Mouse (Mus musculus): ENCODE data around the gene Rgs14. TPM values are rescaled to one million over a fixed set of nuclear protein-coding genes. Genes with fewer than 3 reads are reported as not detected.

Rgs14 gene
- polyA plus RNA-seq, 1 experiment from 2014 or later, result 1.3 TPM

- H3K9me3 ChIP-seq, result no peaks in the 10 kb centered on the region
- peak within 1 kb of the TSS; percentile 79 for H3K9ac ChIP-seq
- peak within 1 kb of the TSS; percentile 92 for H3K27ac ChIP-seq
- peak; percentile 89 for ATAC-seq (ENCODE audit: low FRiP score, low read depth)
- under 1% methylated on average over 82 of the region's 82 CpGs for WGBS
- H3K4me1 ChIP-seq, result peaks cover 36% of the 10 kb centered on the region
- H3K4me2 ChIP-seq (replicated peaks), result peak within 1 kb of the TSS; percentile 88
- H3K4me3 ChIP-seq, result peak within 1 kb of the TSS; percentile 74
- no peaks in the 10 kb centered on the region for H3K27me3 ChIP-seq
- H3K36me3 ChIP-seq, result peaks cover 22% of the 10 kb centered on the region
These were observed 39.6 kb upstream of the Rgs14 start, which contains the start of gene Mxd3 for GRCm38 (mm10) chr13:55329683-55330566. Gene Mxd3, minus strand, starts transcription at chr13:55329823.

GRCm38 (mm10) chr13:55330567-55331400, 38.7 kb upstream of the Rgs14 start:
- H3K27me3 ChIP-seq, result no peaks in the 10 kb centered on the region
- peak overlapping the region; percentile 74 for H3K9ac ChIP-seq
- H3K4me3 ChIP-seq, result peak overlapping the region; percentile 74
- H3K9me3 ChIP-seq, result no peaks in the 10 kb centered on the region
- peak overlapping the region; percentile 88 for H3K4me2 ChIP-seq (replicated peaks)
- WGBS, result 42% methylated on average over 14 of the region's 14 CpGs
- H3K27ac ChIP-seq, result peak overlapping the region; percentile 92
- H3K4me1 ChIP-seq, result peaks cover 36% of the 10 kb centered on the region
- H3K36me3 ChIP-seq, result peaks cover 13% of the 10 kb centered on the region
- ATAC-seq (ENCODE audit: low FRiP score, low read depth), result no peak

GRCm38 (mm10) chr13:55332331-55332730, 37.2 kb upstream of the Rgs14 start:
- no peak overlapping the region for H3K9ac ChIP-seq
- no peak for ATAC-seq (ENCODE audit: low FRiP score, low read depth)
- H3K9me3 ChIP-seq, result no peaks in the 10 kb centered on the region
- 85% methylated on average over 3 of the region's 3 CpGs for WGBS
- H3K4me1 ChIP-seq, result peaks cover 32% of the 10 kb centered on the region
- H3K4me2 ChIP-seq (replicated peaks), result no peak overlapping the region
- no peaks in the 10 kb centered on the region for H3K27me3 ChIP-seq
- no peak overlapping the region for H3K27ac ChIP-seq
- H3K36me3 ChIP-seq, result 0 out of 2 replicates have a peak, but pooled peaks cover under 1% of the 10 kb centered on the region
- H3K4me3 ChIP-seq, result no peak overlapping the region

GRCm38 (mm10) chr13:55335701-55336100, 33.8 kb upstream of the Rgs14 start:
- 81% methylated on average over 4 of the region's 4 CpGs for WGBS
- H3K4me2 ChIP-seq (replicated peaks), result no peak overlapping the region
- H3K36me3 ChIP-seq, result no peaks in the 10 kb centered on the region
- H3K27me3 ChIP-seq, result no peaks in the 10 kb centered on the region
- peaks cover 5% of the 10 kb centered on the region for H3K4me1 ChIP-seq
- no peak for ATAC-seq (ENCODE audit: low FRiP score, low read depth)
- H3K9ac ChIP-seq, result no peak overlapping the region
- H3K27ac ChIP-seq, result no peak overlapping the region
- H3K4me3 ChIP-seq, result no peak overlapping the region
- H3K9me3 ChIP-seq, result no peaks in the 10 kb centered on the region

- no peak overlapping the region for H3K27ac ChIP-seq
- WGBS, result 61% methylated on average over 10 of the region's 10 CpGs
- H3K4me1 ChIP-seq, result no peaks in the 10 kb centered on the region
- H3K4me2 ChIP-seq (replicated peaks), result no peak overlapping the region
- no peak overlapping the region for H3K9ac ChIP-seq
- H3K27me3 ChIP-seq, result no peaks in the 10 kb centered on the region
- no peaks in the 10 kb centered on the region for H3K36me3 ChIP-seq
- no peaks in the 10 kb centered on the region for H3K9me3 ChIP-seq
- no peak for ATAC-seq (ENCODE audit: low FRiP score, low read depth)
- no peak overlapping the region for H3K4me3 ChIP-seq
These were observed 32.1 kb upstream of the Rgs14 start for GRCm38 (mm10) chr13:55337341-55337975.

GRCm38 (mm10) chr13:55338131-55339054, 31.1 kb upstream of the Rgs14 start:
- Histone ChIP-seq H3K27ac (no peak overlapping the region), H3K27me3 (no peaks in the 10 kb centered on the region), H3K36me3 (no peaks in the 10 kb centered on the region), H3K4me1 (no peaks in the 10 kb centered on the region), H3K9ac (no peak overlapping the region), H3K9me3 (no peaks in the 10 kb centered on the region), H3K4me2 (replicated peaks) (no peak overlapping the region), H3K4me3 (no peak overlapping the region)
- no peak for ATAC-seq (ENCODE audit: low FRiP score, low read depth)
- WGBS, result 68% methylated on average over 12 of the region's 12 CpGs

- H3K4me2 ChIP-seq (replicated peaks), result no peak overlapping the region
- peaks cover 8% of the 10 kb centered on the region for H3K36me3 ChIP-seq
- no peaks in the 10 kb centered on the region for H3K27me3 ChIP-seq
- no peak overlapping the region for H3K27ac ChIP-seq
- H3K4me1 ChIP-seq, result no peaks in the 10 kb centered on the region
- no peak overlapping the region for H3K9ac ChIP-seq
- no peaks in the 10 kb centered on the region for H3K9me3 ChIP-seq
- H3K4me3 ChIP-seq, result no peak overlapping the region
- no peak for ATAC-seq (ENCODE audit: low FRiP score, low read depth)
- 43% methylated on average over 2 of the region's 2 CpGs for WGBS
These were observed 30.3 kb upstream of the Rgs14 start for GRCm38 (mm10) chr13:55339259-55339658.

GRCm38 (mm10) chr13:55342469-55342868, 27.1 kb upstream of the Rgs14 start:
- Histone ChIP-seq H3K4me2 (replicated peaks) (no peak overlapping the region), H3K27ac (no peak overlapping the region), H3K9me3 (no peaks in the 10 kb centered on the region), H3K27me3 (no peaks in the 10 kb centered on the region), H3K4me3 (no peak overlapping the region), H3K4me1 (no peaks in the 10 kb centered on the region), H3K36me3 (peaks cover 40% of the 10 kb centered on the region), H3K9ac (no peak overlapping the region)
- WGBS, result 35% methylated on average over 11 of the region's 11 CpGs
- ATAC-seq (ENCODE audit: low FRiP score, low read depth), result no peak

- no peaks in the 10 kb centered on the region for H3K4me1 ChIP-seq
- WGBS, result 88% methylated on average over 7 of the region's 7 CpGs
- H3K9ac ChIP-seq, result no peak overlapping the region
- H3K27me3 ChIP-seq, result no peaks in the 10 kb centered on the region
- no peak overlapping the region for H3K27ac ChIP-seq
- ATAC-seq (ENCODE audit: low FRiP score, low read depth), result no peak
- H3K9me3 ChIP-seq, result no peaks in the 10 kb centered on the region
- no peak overlapping the region for H3K4me2 ChIP-seq (replicated peaks)
- H3K36me3 ChIP-seq, result peaks cover 57% of the 10 kb centered on the region
- no peak overlapping the region for H3K4me3 ChIP-seq
These were observed 25.2 kb upstream of the Rgs14 start for GRCm38 (mm10) chr13:55344286-55344685.

GRCm38 (mm10) chr13:55346745-55347144, 22.8 kb upstream of the Rgs14 start:
- WGBS, result 91% methylated on average over 11 of the region's 11 CpGs
- Histone ChIP-seq H3K4me3 (no peak overlapping the region), H3K36me3 (peaks cover 79% of the 10 kb centered on the region), H3K27ac (no peak overlapping the region), H3K4me1 (no peaks in the 10 kb centered on the region), H3K9me3 (no peaks in the 10 kb centered on the region), H3K4me2 (replicated peaks) (no peak overlapping the region), H3K27me3 (no peaks in the 10 kb centered on the region), H3K9ac (no peak overlapping the region)
- ATAC-seq (ENCODE audit: low FRiP score, low read depth), result no peak

GRCm38 (mm10) chr13:55361145-55361544, 8.4 kb upstream of the Rgs14 start:
- H3K27me3 ChIP-seq, result 0 out of 2 replicates have a peak, but pooled peaks cover 3% of the 10 kb centered on the region
- peak overlapping the region; percentile 92 for H3K4me2 ChIP-seq (replicated peaks)
- H3K4me1 ChIP-seq, result peaks cover 19% of the 10 kb centered on the region
- peak overlapping the region; percentile 88 for H3K9ac ChIP-seq
- H3K36me3 ChIP-seq, result peaks cover 47% of the 10 kb centered on the region
- ATAC-seq (ENCODE audit: low FRiP score, low read depth), result no peak
- no peaks in the 10 kb centered on the region for H3K9me3 ChIP-seq
- H3K4me3 ChIP-seq, result peak overlapping the region; percentile 85
- H3K27ac ChIP-seq, result no peak overlapping the region
